Mouse (Mus musculus) ES-E14 (cell line): ENCODE data around the gene Bglap3. TPM values are rescaled to one million over a fixed set of nuclear protein-coding genes. Genes with fewer than 3 reads are reported as not detected.

Experiments
- DNase-seq: peaks from one replicate; pipeline ENCODE4 v3.0.0-alpha.2; 2013; ENCODE audit warnings: low read depth, low spot score
- H3K27ac ChIP-seq: 2 replicates; pipeline ENCODE4 v1.5.1; 2012; ENCODE audit warnings: low read depth, mild to moderate bottlenecking, low read length, moderate library complexity, mixed read lengths; ENCODE audit not compliant: poor library complexity, insufficient read depth, severe bottlenecking
- H3K36me3 ChIP-seq: 2 replicates; pipeline ENCODE4 v1.6.1; 2012; ENCODE audit warnings: mild to moderate bottlenecking, low read length, moderate library complexity, mixed read lengths; ENCODE audit not compliant: control insufficient read depth, poor library complexity, insufficient read depth, severe bottlenecking
- H3K4me1 ChIP-seq, 2 experiments: fragments of 150-350 bp in 1 of 2; sonication (generic) in 1 of 2; 2 replicates each; pipeline ENCODE4 v1.6.1; 2012; ENCODE audit warnings: low read length in 2 of 2, mild to moderate bottlenecking in 1 of 2, mixed read lengths in 1 of 2; ENCODE audit not compliant: control insufficient read depth in 2 of 2, insufficient read depth in 2 of 2, poor library complexity in 1 of 2
- H3K4me3 ChIP-seq, 2 experiments: fragments of 150-350 bp in 1 of 2; sonication (generic) in 1 of 2; 2 replicates each; pipeline ENCODE4 v1.5.1; 2012; ENCODE audit warnings: low read length in 2 of 2, low read depth in 1 of 2, mild to moderate bottlenecking in 1 of 2, mixed read lengths in 1 of 2; ENCODE audit not compliant: insufficient read depth in 1 of 2, poor library complexity in 1 of 2, severe bottlenecking in 1 of 2
- H3K9ac ChIP-seq: 2 replicates; pipeline ENCODE4 v1.6.1; 2012; ENCODE audit warnings: low read depth, mild to moderate bottlenecking, low read length, mixed read lengths; ENCODE audit not compliant: poor library complexity, insufficient read depth, severe bottlenecking
- H3K9me3 ChIP-seq: fragments of 150-350 bp; sonication (generic); 2 replicates; pipeline ENCODE4 v1.6.1; 2012; ENCODE audit warnings: low read depth, mild to moderate bottlenecking, low read length; ENCODE audit not compliant: control insufficient read depth, insufficient read depth
- CHD2 ChIP-seq: IDR thresholded peaks from 2 replicates; pipeline ENCODE4 v1.6.1; 2014; ENCODE audit warnings: mild to moderate bottlenecking, low read depth, low read length, inconsistent platforms
- HCFC1 ChIP-seq: IDR thresholded peaks from 2 replicates; pipeline ENCODE4 v1.6.1; 2012; ENCODE audit warnings: low read length, inconsistent platforms, borderline replicate concordance; ENCODE audit not compliant: insufficient read depth
- MAFK ChIP-seq: IDR thresholded peaks from 2 replicates; pipeline ENCODE4 v1.6.1; 2014; ENCODE audit warnings: mild to moderate bottlenecking, low read depth, low read length, inconsistent platforms; ENCODE audit not compliant: insufficient read depth
- ZC3H11A ChIP-seq: IDR thresholded peaks from 2 replicates; pipeline ENCODE4 v1.6.1; 2012; ENCODE audit warnings: low read depth, mild to moderate bottlenecking, inconsistent platforms, low read length, borderline replicate concordance
- ZNF384 ChIP-seq: IDR thresholded peaks from 2 replicates; pipeline ENCODE4 v1.6.1; 2012; ENCODE audit warnings: low read depth, low read length, inconsistent platforms
- in situ Hi-C, 2 experiments: fragments of 600-800 bp; cut with MboI; formaldehyde crosslinking; loops; one replicate each; pipeline ENCODE4 v1.15.1; 2025; ENCODE audit warnings: low sequenced_read_pairs in 2 of 2, inconsistent platforms in 1 of 2; ENCODE audit not compliant: unreplicated experiment in 2 of 2
- total RNA-seq: library from RNA; depleted of rRNA; stranded (reverse); fragments of 300-350 nt; gene quantifications from 2 replicates; pipeline ENCODE4 v1.2.3, GENCODE M21; 2012

Gene Bglap3
- total RNA-seq, 1 experiment: 2.6 TPM

DNA sequence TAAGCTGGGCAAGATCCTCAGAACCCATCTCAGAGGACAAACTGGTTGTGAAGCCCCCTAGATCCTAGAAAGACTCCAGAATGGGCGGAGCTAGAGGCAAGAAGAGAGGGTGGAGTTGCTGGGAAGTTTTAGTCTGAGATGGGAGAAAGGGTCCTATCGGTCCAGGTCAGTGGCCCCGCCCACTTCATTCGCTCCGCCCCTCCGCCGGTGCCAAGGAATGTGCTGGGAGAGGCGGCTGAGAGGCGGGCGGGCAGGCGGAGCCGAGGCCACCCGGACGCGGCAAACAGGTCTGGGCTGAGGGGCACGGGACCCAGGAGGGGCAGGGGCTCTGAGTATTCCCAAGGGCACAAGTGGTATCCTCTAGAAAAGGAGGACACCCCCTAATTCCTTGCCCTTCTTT lies 8.2 kb downstream of the Bglap3 start, which contains the start of gene Paqr6:
Gene Paqr6, plus strand, starts transcription at position 248 of the 400 bp plus-strand sequence.
- Histone ChIP-seq H3K4me1 (peaks cover 0 to 17% of the 10 kb centered on the region in 2 experiments; a peak in 2 of 4 replicates), H3K36me3 (peaks cover 31% of the 10 kb centered on the region), H3K9ac (no peak within 1 kb of the TSS), H3K4me3 (peak within 1 kb of the TSS; percentile 23 to 37; a peak in 2 of 4 replicates), H3K9me3 (no peaks in the 10 kb centered on the region), H3K27ac (no peak within 1 kb of the TSS)
- TF ChIP-seq HCFC1 (no peak), CHD2 (no peak), ZNF384 (no peak), ZC3H11A (no peak), MAFK (no peak)
- peak; percentile 88 for DNase-seq
- in situ Hi-C loops: no loop called here

DNA sequence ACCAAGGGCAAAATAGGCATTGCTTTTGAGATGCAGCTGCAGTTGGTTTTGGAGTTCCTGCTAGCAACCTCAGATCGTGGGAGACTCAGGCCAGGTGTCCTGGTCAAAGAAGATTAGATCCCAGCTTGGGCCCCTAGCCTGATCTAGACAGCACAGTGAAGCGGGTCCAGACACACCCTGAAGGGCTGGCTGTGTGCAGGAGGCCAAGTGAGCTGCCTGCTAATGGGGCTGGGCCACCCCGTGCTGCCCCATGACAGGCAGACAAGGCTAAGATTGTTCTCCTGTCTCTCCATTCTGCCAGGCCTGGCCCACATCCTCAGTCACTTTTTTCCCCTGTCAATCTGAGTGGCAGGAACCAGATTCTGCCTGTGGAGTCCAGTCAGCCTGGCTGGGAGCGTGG lies 8.8 kb downstream of the Bglap3 start:
- Histone ChIP-seq H3K4me3 (no peak overlapping the region), H3K27ac (no peak overlapping the region), H3K9ac (no peak overlapping the region), H3K36me3 (peaks cover 38% of the 10 kb centered on the region), H3K4me1 (peaks cover 0 to 17% of the 10 kb centered on the region in 2 experiments; a peak in 2 of 4 replicates), H3K9me3 (no peaks in the 10 kb centered on the region)
- DNase-seq: no peak
- no peak for TF ChIP-seq MAFK
- TF ChIP-seq ZC3H11A: no peak
- TF ChIP-seq HCFC1: no peak
- no peak for TF ChIP-seq CHD2
- TF ChIP-seq ZNF384: no peak
- in situ Hi-C loops: no loop called here

DNA sequence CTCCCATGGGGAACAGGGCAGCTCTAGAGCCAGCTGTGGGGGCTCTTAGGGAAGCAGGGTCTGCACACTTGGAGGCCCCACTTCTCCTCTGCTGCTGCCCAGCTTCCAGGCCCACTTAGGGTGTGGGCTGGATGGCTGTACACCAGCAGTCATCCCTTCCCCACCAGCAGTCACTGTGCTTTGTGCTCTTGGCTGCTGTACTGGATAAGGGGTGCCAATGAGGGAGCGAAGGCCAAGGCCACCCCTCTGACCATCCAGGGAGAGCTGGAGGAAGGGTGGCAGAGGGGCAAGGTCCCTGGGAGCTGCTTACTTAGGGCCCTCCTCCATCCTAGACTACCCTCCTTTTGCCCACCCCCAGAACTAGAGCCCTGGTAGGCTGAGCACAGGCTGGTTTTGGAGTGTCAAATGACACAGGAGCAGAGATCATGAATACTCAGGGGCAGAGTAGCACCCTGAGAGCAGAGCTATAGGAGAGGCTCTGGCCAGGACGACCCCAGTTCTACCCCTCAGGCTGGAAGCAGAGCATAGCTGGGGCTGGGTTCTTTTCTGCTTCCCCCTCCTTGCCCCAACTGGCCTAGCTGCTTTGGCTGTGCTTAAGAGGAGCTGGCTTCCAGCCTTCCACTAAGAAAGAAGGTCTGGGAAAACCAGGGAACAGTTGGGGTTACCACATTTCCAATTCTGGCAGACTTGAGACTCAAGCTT lies 10.8 kb downstream of the Bglap3 start:
- peaks cover 55% of the 10 kb centered on the region for H3K36me3 ChIP-seq
- no peak overlapping the region for H3K27ac ChIP-seq
- no peak overlapping the region for H3K9ac ChIP-seq
- in situ Hi-C loops: no loop called here
- TF ChIP-seq ZC3H11A (no peak), CHD2 (no peak), MAFK (no peak), HCFC1 (no peak), ZNF384 (no peak)
- DNase-seq: no peak
- H3K9me3 ChIP-seq: no peaks in the 10 kb centered on the region
- no peak overlapping the region for H3K4me3 ChIP-seq
- peaks cover 0 to 17% of the 10 kb centered on the region in 2 experiments; a peak in 2 of 4 replicates for H3K4me1 ChIP-seq

DNA sequence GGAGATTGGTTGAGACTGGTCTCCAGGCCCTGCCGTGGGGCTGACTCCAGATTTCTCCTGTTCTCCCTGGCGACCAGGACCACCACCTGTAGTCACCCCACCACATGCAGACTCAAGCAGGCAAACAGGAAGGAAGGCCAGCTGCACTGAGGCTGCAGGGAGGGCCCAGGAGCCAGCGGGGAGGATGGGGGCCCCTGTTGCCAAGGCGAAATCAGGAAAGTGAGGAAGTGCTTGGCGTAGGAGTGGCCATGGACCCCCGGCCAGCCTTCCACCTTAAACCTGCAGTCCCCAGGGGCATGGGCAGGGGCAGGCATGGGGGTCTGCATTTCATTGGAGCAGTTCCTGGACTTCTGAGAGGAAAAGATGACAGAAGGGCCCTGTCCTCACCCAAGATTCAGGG lies 11.4 kb downstream of the Bglap3 start:
- H3K27ac ChIP-seq: no peak overlapping the region
- H3K4me1 ChIP-seq: peaks cover 0 to 17% of the 10 kb centered on the region in 2 experiments; a peak in 2 of 4 replicates
- H3K9me3 ChIP-seq: no peaks in the 10 kb centered on the region
- DNase-seq: no peak
- no peak overlapping the region for H3K4me3 ChIP-seq
- H3K9ac ChIP-seq: no peak overlapping the region
- TF ChIP-seq HCFC1 (no peak), CHD2 (no peak), ZC3H11A (no peak), MAFK (no peak), ZNF384 (no peak)
- H3K36me3 ChIP-seq: peaks cover 61% of the 10 kb centered on the region
- in situ Hi-C loops: no loop called here
